Mouse (Mus musculus) bone marrow macrophage, adult 2 months (primary cell): ENCODE data around the gene Mpnd. TPM values are rescaled to one million over a fixed set of nuclear protein-coding genes. Genes with fewer than 3 reads are reported as not detected.

ENCODE experiments used
- H3K27ac ChIP-seq: 2 replicates; pipeline ENCODE4 v1.5.1; 2012; ENCODE audit warnings: low read depth, low read length; ENCODE audit not compliant: insufficient read depth
- H3K4me1 ChIP-seq: 2 replicates; pipeline ENCODE4 v1.6.1; 2012; ENCODE audit warnings: low read length; ENCODE audit not compliant: control insufficient read depth, insufficient read depth
- H3K4me3 ChIP-seq: 2 replicates; pipeline ENCODE4 v1.5.1; 2012; ENCODE audit warnings: mild to moderate bottlenecking, low read length, moderate library complexity; ENCODE audit not compliant: insufficient read depth
- CTCF ChIP-seq: IDR thresholded peaks from 2 replicates; pipeline ENCODE4 v1.5.1; 2012; ENCODE audit warnings: low read depth, mild to moderate bottlenecking, low read length, moderate library complexity
- POLR2A ChIP-seq: IDR thresholded peaks from 2 replicates; pipeline ENCODE4 v1.6.1; 2012; ENCODE audit warnings: mild to moderate bottlenecking, low read depth, low read length, borderline replicate concordance
- polyA plus RNA-seq: library from polyadenylated mRNA; stranded (reverse); fragments of >200 nt; gene quantifications from 2 replicates; pipeline ENCODE4 v1.2.4, GENCODE M21; 2012; ENCODE audit not compliant: missing spikeins, insufficient read depth, insufficient read length

Mpnd gene
- polyA plus RNA-seq, 1 experiment = 41.5 TPM

DNA sequence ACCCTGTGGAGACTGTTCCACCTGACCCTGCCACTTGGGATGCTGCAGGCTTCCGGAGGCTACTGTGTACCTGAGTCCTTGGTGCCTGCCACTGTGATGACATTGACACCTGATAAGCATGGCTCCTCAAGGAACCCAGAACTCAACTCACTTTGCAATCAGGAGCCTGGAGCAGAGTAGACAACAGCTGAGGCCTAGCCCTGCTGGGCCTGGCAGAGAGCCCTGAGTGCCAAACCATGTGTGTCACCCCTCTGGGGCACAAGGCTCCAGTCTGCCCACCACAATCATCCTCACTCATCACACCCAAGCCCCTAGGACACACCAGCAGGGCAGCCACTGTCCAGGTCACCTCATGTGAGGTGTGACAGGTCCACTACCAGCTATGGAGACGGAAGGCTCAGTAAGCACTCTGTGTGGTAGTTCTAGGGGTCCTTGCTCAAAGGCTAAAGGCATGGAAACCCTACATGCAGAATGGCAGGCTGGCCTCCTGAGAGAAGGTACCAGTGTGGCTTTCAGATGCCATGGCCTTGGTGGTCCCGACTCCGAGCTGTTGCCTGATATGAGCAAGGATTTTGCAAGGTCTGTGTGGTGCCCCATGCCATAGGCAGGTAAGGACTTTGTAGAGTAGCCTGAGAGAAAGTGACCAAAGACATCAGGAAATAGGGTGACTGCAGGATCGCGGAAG is 15.0 kb downstream of the Mpnd start:
- H3K27ac ChIP-seq = no peak overlapping the region
- H3K4me3 ChIP-seq = no peak overlapping the region
- TF ChIP-seq POLR2A = no peak
- TF ChIP-seq CTCF = no peak
- peaks cover 42% of the 10 kb centered on the region for H3K4me1 ChIP-seq

DNA sequence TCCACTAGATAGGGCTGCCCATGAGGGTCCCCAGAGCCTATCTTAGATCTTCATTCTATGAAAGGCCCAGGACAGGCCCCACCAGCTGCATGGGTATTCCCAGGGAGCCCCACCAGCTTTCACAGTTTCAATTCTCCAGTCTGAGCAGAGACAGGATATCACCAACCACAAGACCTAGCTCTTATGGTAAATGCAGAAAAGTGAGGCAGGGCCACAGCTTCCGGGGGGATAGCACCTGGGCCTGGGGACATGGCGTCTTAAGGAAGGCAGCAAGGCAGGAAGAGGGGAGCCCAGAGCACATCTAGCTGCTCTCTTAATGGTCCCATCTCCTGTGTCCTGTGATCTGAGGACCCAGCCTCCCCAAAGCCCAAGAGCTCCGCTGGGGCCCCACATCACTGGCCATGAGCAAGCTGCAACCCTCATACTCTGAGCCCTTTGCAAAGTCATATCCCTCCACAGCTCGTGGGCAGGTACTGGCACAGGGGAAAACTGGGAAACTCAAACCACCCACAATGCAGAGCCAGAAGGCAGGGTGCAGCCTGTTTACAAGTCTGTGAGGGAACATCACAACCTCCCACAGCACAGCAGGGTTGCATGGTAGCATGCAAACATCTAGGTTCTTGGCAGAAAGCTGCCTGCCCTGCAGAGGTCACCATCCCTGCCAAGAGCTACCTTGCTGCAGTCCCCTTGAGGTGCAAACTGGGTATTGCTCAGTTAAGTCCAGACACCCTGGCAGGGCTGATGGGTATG is 15.8 kb downstream of the Mpnd start:
- Histone ChIP-seq H3K27ac (peak overlapping the region; percentile 82; the same call in 1 of the 2 replicates), H3K4me1 (peaks cover 49% of the 10 kb centered on the region), H3K4me3 (no peak overlapping the region)
- TF ChIP-seq POLR2A (no peak), CTCF (no peak)

GRCm38 (mm10) chr17:56022131-56022988 is 16.8 kb downstream of the Mpnd start:
- Histone ChIP-seq H3K4me1 (peaks cover 60% of the 10 kb centered on the region), H3K27ac (peak overlapping the region; percentile 82), H3K4me3 (no peak overlapping the region)
- TF ChIP-seq POLR2A = no peak

DNA sequence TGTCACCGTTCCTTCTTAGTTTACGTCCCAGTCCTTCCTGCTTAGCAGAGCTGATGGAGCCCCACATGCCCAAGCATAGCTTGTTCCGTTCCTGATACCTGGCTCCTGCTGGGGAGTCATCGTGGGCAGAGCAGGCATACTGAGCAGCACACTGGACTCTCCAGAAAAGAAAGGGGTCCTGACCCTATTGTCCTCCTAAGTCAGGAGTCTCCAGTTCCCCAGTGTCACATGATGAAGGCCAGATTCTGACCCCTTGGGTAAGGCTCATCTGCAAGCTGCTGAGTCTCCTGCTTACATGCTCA is 17.4 kb downstream of the Mpnd start:
- peak overlapping the region; percentile 82 for H3K27ac ChIP-seq
- peaks cover 65% of the 10 kb centered on the region for H3K4me1 ChIP-seq
- no peak overlapping the region for H3K4me3 ChIP-seq
- TF ChIP-seq POLR2A = no peak
- TF ChIP-seq CTCF = no peak

DNA sequence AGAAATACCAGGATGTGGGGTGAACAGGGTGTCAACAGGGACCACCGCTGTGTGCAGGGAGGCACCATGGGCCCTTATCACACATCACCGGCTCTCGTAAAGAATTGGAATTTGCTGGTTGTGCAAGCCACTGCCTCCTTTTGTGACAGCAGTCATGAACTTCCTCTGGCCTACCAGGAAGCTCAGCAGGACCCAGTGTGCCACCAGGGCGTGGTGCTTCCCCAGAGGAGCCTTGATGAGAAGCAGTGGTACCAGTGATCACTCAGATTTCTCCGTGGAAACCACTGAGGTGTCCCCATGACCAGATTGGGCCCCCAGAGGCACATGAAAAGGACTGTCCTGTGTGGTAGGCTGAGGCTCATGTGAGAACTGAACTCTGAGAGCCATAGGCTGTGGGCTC is 17.9 kb downstream of the Mpnd start:
- TF ChIP-seq CTCF (no peak), POLR2A (no peak)
- Histone ChIP-seq H3K4me3 (no peak overlapping the region), H3K27ac (peak overlapping the region; percentile 82), H3K4me1 (peaks cover 70% of the 10 kb centered on the region)

DNA sequence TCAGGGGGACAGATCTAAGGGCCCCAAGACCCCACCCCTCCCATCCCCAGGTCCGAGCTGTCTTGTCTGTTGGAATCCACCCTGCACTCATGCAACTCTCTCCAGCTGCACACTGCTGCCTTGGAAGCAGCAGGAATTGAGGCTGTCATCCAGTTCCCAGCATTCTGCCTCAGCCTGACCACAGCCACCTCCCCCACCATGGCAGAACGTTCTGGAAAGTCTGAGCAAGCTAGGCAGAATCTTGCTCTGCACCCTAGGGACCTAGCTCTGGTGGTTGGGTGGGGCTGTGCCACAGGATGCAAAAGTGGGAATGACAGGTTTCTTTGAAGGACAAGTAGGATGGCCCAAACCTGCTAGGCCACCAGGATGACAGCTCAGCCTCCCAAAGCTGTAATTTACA is 19.0 kb downstream of the Mpnd start:
- Histone ChIP-seq H3K4me1 (peaks cover 81% of the 10 kb centered on the region), H3K4me3 (no peak overlapping the region), H3K27ac (peak overlapping the region; percentile 82)
- TF ChIP-seq POLR2A = no peak
- no peak for TF ChIP-seq CTCF

GRCm38 (mm10) chr17:56024931-56025330 is 19.4 kb downstream of the Mpnd start:
- Histone ChIP-seq H3K4me1 (peaks cover 85% of the 10 kb centered on the region), H3K27ac (no peak overlapping the region), H3K4me3 (no peak overlapping the region)
- TF ChIP-seq POLR2A (no peak), CTCF (no peak)

GRCm38 (mm10) chr17:56026303-56026702 is 20.8 kb downstream of the Mpnd start:
- H3K4me3 ChIP-seq = no peak overlapping the region

DNA sequence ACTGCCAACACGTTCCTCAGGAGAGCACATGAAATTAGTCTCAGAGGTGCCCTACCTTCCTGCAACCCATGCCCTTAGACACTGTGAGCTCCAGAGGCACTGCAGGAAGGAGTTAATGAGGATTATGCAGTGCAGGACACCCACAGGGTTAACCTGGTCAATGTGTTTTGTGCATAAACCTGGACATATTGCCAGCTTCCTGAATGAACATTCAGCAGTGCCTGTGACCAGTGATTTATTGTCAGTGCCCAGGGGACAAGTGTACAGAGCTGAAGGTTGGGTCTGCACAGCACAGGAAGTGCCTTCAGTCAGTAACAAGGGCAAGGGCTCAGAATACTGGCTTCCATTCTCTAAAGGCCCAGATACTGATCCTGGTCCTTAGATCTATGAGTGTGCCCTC is 21.4 kb downstream of the Mpnd start:
- no peak overlapping the region for H3K27ac ChIP-seq
- H3K4me3 ChIP-seq = no peak overlapping the region
- peaks cover 89% of the 10 kb centered on the region for H3K4me1 ChIP-seq
- TF ChIP-seq CTCF (no peak), POLR2A (no peak)

More at GRCm38 (mm10) chr17:56026303-56026702, 20.8 kb downstream of the Mpnd start:
- peaks cover 91% of the 10 kb centered on the region for H3K4me1 ChIP-seq
- no peak for TF ChIP-seq CTCF
- TF ChIP-seq POLR2A = no peak
- no peak overlapping the region for H3K27ac ChIP-seq
